Mouse (Mus musculus) embryo, embryonic 11.5 days (tissue): ENCODE results near the gene Prss42.

Source experiments
- DNase-seq: peaks from one replicate; pipeline ENCODE4 v3.0.0-alpha.2; 2012; ENCODE audit warnings: low read depth, low spot score

The Prss42 gene

DNA sequence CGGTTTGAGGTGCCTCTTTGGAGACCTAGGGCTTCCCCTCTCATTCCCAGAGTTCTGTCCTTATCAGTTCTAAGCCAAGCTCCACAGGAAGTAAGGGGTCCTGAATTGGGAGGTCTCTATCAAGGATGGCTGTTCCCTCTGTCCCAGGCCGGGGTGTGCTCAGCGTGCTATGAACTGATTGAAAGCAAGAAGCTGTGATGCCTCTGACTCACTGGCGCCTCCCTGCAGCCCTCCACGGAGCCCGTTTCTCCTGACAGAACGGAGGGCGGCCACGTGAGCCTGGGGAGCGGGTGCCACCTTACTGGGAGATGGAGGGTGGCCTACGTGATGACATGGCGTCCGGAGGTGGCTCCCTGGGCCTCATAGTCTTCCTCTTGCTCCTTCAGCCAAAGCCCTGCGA is at the start of gene Prss42:
TSS of gene Prss42 (plus strand) at position 301 of the 400 bp plus-strand sequence.
- DNase-seq, result no peak

GRCm38 (mm10) chr9:110748451-110748850 is 49.5 kb upstream of the Prss42 start:
- no peak for DNase-seq

GRCm38 (mm10) chr9:110750404-110751187 is 47.4 kb upstream of the Prss42 start:
- no peak for DNase-seq

DNA sequence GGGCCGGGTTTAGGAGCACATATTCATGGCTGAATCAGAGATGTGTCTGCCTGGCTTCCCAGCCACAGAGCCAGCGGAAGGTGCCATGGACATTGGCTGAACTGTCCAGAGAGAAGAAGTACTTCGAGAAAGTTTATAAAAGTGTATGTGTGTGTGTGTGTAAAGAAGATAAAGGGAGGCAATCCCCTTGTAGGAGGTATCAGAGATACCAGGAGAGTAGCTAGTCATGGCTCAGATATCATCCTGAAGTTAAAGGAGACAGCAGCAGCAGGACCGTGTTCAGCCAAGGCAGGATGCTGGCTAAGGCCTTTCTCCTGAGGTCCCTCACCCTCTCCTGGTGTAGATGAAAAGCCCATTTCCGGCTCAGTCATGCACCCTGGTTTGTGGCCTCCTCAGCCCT is 46.6 kb upstream of the Prss42 start:
- no peak for DNase-seq

GRCm38 (mm10) chr9:110752917-110753435 is 45.0 kb upstream of the Prss42 start:
- DNase-seq, result no peak

DNA sequence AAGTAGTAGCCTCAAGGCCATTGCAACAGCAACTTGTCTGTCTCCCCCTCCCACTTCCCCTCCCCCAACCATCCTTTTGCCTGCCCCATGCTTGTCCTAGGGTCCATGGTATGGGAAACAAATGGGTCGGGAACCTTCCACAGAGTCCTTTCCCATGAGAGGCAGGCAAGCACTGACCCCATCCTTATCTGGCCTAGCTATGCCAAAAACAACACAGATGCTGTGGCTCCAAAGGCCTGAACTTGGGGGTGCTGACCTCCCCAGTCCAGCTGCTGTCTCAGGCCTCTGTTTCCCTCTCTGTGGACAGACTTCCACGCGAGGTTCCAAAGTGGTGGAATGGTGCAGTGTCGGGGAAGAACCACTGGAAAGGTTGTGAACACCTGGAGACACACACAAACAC is 44.2 kb upstream of the Prss42 start:
- DNase-seq, result no peak

DNA sequence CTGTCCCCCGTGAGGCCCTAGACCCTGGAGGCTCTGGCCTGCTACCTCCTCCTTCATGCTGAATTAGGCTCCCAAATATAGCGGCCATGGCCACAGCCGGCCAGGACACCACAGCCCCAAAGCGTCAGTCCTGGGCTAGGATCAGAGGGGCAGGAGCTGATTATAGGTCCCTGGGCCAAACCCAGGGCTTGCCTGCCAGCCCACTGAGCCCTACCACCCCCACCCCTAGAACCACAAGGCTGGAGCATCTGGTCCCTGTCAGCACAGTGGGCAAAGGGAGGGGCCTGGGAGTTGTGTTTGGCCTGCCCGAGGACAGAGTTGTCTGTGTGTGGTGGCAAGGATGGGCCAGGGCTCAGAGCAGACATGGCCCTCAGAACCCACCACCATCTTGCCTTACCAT is 40.1 kb upstream of the Prss42 start:
- no peak for DNase-seq

- no peak for DNase-seq
These were observed 39.4 kb upstream of the Prss42 start for GRCm38 (mm10) chr9:110758605-110759004.

- no peak for DNase-seq
These were observed 38.7 kb upstream of the Prss42 start for GRCm38 (mm10) chr9:110759265-110759664.

DNA sequence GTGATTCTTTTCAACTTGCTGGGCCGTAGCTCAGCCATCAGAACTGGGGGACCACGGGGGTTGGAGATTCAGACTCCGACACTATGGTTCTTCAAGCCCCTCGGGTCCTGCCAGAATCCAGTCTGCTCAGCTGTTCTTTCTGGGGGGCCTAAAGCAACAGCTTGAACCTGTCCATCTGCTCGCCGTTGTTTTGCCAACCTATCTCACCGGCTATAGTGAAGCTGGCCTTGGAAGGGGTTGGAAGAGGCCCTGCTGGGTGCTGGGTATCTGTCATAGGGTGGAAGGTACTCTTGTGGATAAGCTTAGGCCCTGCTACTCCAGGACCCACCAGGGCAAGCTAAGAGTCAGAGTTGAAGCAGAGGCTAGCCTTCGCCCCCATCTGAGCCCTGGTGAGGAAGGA is 37.1 kb upstream of the Prss42 start:
- DNase-seq, result no peak

DNA sequence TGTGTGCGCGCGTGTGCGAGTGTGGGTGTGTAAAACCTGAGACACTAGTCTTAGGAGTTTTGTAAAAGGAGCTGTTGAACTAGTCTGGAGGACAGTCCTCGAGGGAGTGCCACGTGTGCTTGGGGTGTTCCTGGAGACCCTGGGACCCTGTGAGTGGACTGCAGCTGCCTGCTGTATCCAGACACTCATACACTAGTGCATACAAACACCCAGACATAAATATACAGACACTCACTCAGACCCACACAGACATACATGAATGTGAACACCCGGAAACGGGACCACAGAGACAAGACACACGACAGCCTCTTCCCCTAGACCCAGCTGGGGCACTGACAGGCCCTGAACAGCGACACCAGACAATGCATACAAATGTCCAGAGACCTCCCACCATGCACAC is 35.2 kb upstream of the Prss42 start:
- no peak for DNase-seq

DNA sequence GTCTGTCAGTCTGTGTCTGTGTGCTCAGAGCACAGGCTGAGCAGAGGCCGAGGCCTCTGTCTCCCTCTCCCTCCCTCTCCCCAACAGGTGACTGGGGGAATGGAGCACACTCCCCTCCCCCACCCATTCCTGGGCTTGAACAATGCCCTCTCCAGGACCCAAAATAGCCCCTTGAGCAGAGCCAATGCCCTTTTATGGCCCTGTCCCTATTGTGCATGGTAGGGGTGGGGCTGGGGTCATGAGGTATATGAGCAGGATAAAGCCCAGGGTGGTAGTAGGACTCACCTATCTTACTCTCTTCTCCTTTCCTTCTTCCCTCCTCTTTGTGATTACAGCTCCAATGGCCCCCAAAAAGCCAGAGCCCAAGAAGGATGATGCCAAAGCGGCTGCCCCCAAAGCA is 34.6 kb upstream of the Prss42 start:
- DNase-seq, result no peak

DNA sequence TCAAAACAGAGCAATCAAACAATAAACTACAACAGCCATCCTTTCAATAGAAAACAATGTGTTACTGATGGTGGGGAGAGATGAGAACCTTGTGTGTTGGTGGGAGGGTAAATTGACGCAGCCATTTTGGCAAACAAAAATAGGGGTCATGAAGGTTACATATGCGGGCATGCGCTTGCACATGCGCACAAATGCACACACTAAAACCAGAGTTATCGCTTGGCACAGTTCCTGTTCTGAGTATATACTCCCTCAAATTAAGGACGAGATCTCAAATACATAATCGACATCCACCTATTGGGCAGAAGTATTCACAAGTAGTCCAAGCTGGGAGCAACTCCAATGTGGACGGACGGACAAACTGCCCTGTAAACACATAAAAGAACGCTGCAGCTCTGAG is 25.6 kb upstream of the Prss42 start:
- DNase-seq, result no peak

- DNase-seq, result no peak
These were observed 23.3 kb upstream of the Prss42 start for GRCm38 (mm10) chr9:110774403-110775268.

DNA sequence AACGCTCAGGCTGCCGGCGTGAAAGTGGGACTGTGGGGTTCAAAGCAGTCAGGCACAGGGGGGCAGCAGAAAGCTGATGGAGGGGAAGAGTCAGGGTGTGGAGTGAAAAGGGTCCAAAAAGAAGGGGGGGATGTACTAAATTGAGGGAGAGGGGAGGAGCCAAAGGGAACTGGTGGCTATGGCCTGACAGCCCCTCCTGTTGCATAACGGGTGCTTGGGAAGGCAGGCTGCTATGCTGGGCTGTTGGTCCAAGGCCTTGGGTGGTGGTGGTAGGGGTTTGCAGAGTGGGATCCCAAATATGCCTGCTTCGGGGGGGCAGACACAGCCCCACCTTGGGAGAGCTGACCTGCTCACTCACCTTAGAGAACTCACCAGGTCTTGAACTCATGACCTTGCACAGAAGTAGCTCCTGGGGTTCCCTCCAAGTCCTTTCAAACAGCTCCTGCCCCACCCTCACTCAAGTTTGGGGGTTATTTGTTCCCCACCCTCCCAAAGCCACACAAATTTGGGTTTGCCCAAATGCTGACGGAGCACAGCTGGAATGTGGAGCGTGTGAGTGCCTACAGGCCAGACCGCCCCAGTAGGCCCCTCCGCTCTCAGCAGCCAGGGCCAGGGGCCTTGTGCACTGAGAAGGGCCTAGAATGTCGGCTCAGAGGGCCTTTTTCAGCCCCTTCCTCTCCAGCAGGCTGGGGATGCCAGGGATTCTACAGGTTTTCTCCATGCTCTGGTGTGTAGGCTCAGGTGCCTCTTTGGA is 22.5 kb upstream of the Prss42 start:
- DNase-seq, result no peak

- DNase-seq, result no peak
These were observed 19.9 kb upstream of the Prss42 start for GRCm38 (mm10) chr9:110778100-110778499.

- DNase-seq, result no peak
These were observed 19.4 kb upstream of the Prss42 start for GRCm38 (mm10) chr9:110778559-110778958.

- DNase-seq, result no peak
These were observed 18.6 kb upstream of the Prss42 start for GRCm38 (mm10) chr9:110779242-110779913.

DNA sequence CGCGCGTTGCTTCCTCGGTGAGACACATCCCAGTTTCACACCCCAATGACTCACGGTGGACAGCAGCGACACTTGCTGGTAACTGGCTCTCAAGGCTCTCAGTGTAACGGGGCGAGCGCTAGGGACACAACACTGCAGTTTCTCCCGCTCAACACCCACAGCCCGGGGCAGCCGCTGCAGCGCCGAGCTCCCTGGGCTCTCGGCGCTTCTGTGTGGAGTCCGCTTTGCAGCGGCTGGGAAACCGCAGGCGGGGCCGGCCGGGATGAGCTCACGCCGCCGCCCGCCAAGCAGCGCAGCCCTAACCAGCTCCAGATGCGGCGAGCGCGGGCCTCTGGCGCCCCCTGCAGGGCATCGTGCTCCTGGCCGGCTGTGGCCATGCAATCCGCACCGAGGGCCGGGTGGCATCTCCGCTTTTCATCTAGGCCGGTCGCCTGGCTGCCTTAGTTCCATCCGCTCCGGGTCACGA is 16.7 kb upstream of the Prss42 start:
- DNase-seq, result peak; percentile 85

GRCm38 (mm10) chr9:110781731-110782130 is 16.2 kb upstream of the Prss42 start:
- peak; percentile 67 for DNase-seq

DNA sequence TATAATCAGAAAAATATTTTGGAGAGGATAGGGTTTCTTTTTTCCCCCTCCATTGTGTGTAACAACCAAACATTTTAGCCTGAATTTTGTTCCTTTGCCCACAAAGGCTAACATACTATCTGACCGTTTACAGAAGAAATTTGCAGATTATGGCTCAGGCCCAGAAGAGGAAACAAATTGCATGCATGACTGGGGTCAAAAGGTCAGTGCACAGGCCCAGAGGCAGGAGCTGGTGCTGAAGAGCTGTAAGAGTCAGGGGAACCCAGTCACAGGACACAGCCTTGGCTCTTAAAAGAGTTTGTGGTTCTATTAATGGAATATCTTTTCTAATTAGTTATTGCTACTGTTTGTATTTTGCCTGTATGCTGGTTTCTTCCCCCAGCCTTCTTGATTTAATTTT is 14.4 kb upstream of the Prss42 start:
- no peak for DNase-seq
